Comparison of ENCODE assay signal across 16 mouse cellular contexts in genomic region chr11:77836290-77836689, GRCm38 (mm10). TPM values are rescaled to one million over a fixed set of nuclear protein-coding genes. Genes with fewer than 3 reads are reported as not detected.
DNase-seq lines count a peak whose midpoint lies in the region; ATAC-seq and TF ChIP-seq lines count a peak whose summit lies in the region.
"Had no signal": no experiment of that assay in that cellular context is flagged by ENCODE, and none has a peak within 500 bp of the region (broad histone marks: within the 10 kb centered on the region; RNA-seq: fewer than 3 reads in every experiment).

No protein-coding gene starts in this region.

- H3K4me1 ChIP-seq in forebrain, embryonic 10.5 days, result peaks cover 24% of the 10 kb centered on the region
- H3K4me1 ChIP-seq in forebrain, postnatal 0 days (ENCODE audit: insufficient read depth), result no peaks in the 10 kb centered on the region
- peaks cover 23% of the 10 kb centered on the region for H3K4me1 ChIP-seq in hindbrain, embryonic 13.5 days (replicated peaks)
- peaks cover 6% of the 10 kb centered on the region; the same call in 1 of the 2 replicates for H3K4me1 ChIP-seq in hindbrain, embryonic 16.5 days (ENCODE audit: control insufficient read depth, insufficient read depth, low read depth, low read length)
- H3K4me1 ChIP-seq in midbrain, embryonic 13.5 days (replicated peaks), result 0 out of 2 replicates have a peak, but pooled peaks cover 10% of the 10 kb centered on the region
- no peaks in the 10 kb centered on the region for H3K4me1 ChIP-seq in midbrain, embryonic 15.5 days

- DNase-seq in forebrain, embryonic 10.5 days (ENCODE audit: extremely low spot score, low spot score), result no peak
- no peak for DNase-seq in forebrain, postnatal 0 days
- DNase-seq in layer of hippocampus, postnatal 14 days (ENCODE audit: low spot score in 2 of 2), result no peak
- DNase-seq: cerebellum, postnatal 10 days; gastrocnemius, postnatal 10 days; right cerebral cortex, postnatal 4 days had no signal

- no peak overlapping the region for H3K9ac ChIP-seq in forebrain, postnatal 0 days
- H3K9ac ChIP-seq in hindbrain, embryonic 13.5 days, result peak overlapping the region; percentile 35; the same call in 1 of the 2 replicates
- no peak overlapping the region for H3K9ac ChIP-seq in hindbrain, embryonic 16.5 days (ENCODE audit: low read depth, low read length)
- H3K9ac ChIP-seq in midbrain, embryonic 13.5 days (replicated peaks), result peak overlapping the region; percentile 39
- H3K9ac ChIP-seq in midbrain, embryonic 15.5 days, result no peak overlapping the region
- H3K9ac ChIP-seq: forebrain, embryonic 12.5 days had no signal

- H3K4me2 ChIP-seq in forebrain, postnatal 0 days (ENCODE audit: low read depth), result no peak overlapping the region
- no peak overlapping the region for H3K4me2 ChIP-seq in hindbrain, embryonic 13.5 days
- H3K4me2 ChIP-seq in hindbrain, embryonic 16.5 days (ENCODE audit: low read length), result no peak overlapping the region
- no peak overlapping the region for H3K4me2 ChIP-seq in midbrain, embryonic 13.5 days (replicated peaks)
- H3K4me2 ChIP-seq in midbrain, embryonic 15.5 days, result no peak overlapping the region
- H3K4me2 ChIP-seq: forebrain, embryonic 12.5 days had no signal

- no peak overlapping the region for H3K4me3 ChIP-seq in forebrain, embryonic 10.5 days
- no peak overlapping the region for H3K4me3 ChIP-seq in forebrain, postnatal 0 days (ENCODE audit: low read depth, low read length)
- no peak overlapping the region for H3K4me3 ChIP-seq in hindbrain, embryonic 13.5 days
- H3K4me3 ChIP-seq in hindbrain, embryonic 16.5 days (ENCODE audit: low read length), result no peak overlapping the region
- H3K4me3 ChIP-seq in midbrain, embryonic 13.5 days (replicated peaks), result no peak overlapping the region
- no peak overlapping the region for H3K4me3 ChIP-seq in midbrain, embryonic 15.5 days
- H3K4me3 ChIP-seq: forebrain, embryonic 12.5 days had no signal

- WGBS in forebrain, embryonic 10.5 days, result 69% methylated on average over 5 of the region's 5 CpGs
- 65% methylated on average over 5 of the region's 5 CpGs for WGBS in forebrain, postnatal 0 days
- WGBS in hindbrain, embryonic 13.5 days, result 63% methylated on average over 5 of the region's 5 CpGs
- WGBS in hindbrain, embryonic 16.5 days, result 48% methylated on average over 5 of the region's 5 CpGs
- WGBS in midbrain, embryonic 13.5 days, result 75% methylated on average over 5 of the region's 5 CpGs
- 53% methylated on average over 5 of the region's 5 CpGs for WGBS in midbrain, embryonic 15.5 days

- no peak for ATAC-seq in forebrain, postnatal 0 days
- ATAC-seq in hindbrain, embryonic 13.5 days (ENCODE audit: low FRiP score), result no peak
- ATAC-seq in hindbrain, embryonic 16.5 days, result no peak
- ATAC-seq in midbrain, embryonic 13.5 days, result 0 out of 2 replicates have a peak, but pooled peaks have one; percentile 24
- ATAC-seq in midbrain, embryonic 15.5 days (replicated peaks), result no peak
- ATAC-seq in inflammation-experienced regulatory T-cells, adult 6 months, result no peak

- no peaks in the 10 kb centered on the region for H3K9me3 ChIP-seq in forebrain, embryonic 10.5 days
- no peaks in the 10 kb centered on the region for H3K9me3 ChIP-seq in forebrain, postnatal 0 days (ENCODE audit: low read length)
- 0 out of 2 replicates have a peak, but pooled peaks cover 3% of the 10 kb centered on the region for H3K9me3 ChIP-seq in hindbrain, embryonic 13.5 days
- H3K9me3 ChIP-seq in hindbrain, embryonic 16.5 days (ENCODE audit: control insufficient read depth, low read length), result no peaks in the 10 kb centered on the region
- H3K9me3 ChIP-seq in midbrain, embryonic 13.5 days, result no peaks in the 10 kb centered on the region
- no peaks in the 10 kb centered on the region for H3K9me3 ChIP-seq in midbrain, embryonic 15.5 days
- H3K9me3 ChIP-seq: forebrain, embryonic 12.5 days had no signal

- H3K27ac ChIP-seq in forebrain, embryonic 10.5 days, result peak overlapping the region; percentile 45; the same call in 1 of the 2 replicates
- no peak overlapping the region for H3K27ac ChIP-seq in forebrain, postnatal 0 days (ENCODE audit: low read depth, low read length)
- H3K27ac ChIP-seq in hindbrain, embryonic 13.5 days, result no peak overlapping the region
- H3K27ac ChIP-seq in hindbrain, embryonic 16.5 days (ENCODE audit: low read depth, low read length), result no peak overlapping the region
- no peak overlapping the region for H3K27ac ChIP-seq in midbrain, embryonic 13.5 days
- H3K27ac ChIP-seq in midbrain, embryonic 15.5 days, result no peak overlapping the region
- H3K27ac ChIP-seq: forebrain, embryonic 12.5 days had no signal

- H3K36me3 ChIP-seq in forebrain, embryonic 10.5 days (replicated peaks), result peaks cover 47% of the 10 kb centered on the region
- H3K36me3 ChIP-seq in forebrain, postnatal 0 days (ENCODE audit: insufficient read depth), result peaks cover 67% of the 10 kb centered on the region
- H3K36me3 ChIP-seq in hindbrain, embryonic 13.5 days, result peaks cover 90% of the 10 kb centered on the region
- peaks cover 16% of the 10 kb centered on the region for H3K36me3 ChIP-seq in hindbrain, embryonic 16.5 days (ENCODE audit: control insufficient read depth, insufficient read depth, low read length)
- H3K36me3 ChIP-seq in midbrain, embryonic 13.5 days, result peaks cover 87% of the 10 kb centered on the region
- peaks cover 18% of the 10 kb centered on the region; the same call in 1 of the 2 replicates for H3K36me3 ChIP-seq in midbrain, embryonic 15.5 days (replicated peaks)

- peaks cover 25% of the 10 kb centered on the region; the same call in 1 of the 2 replicates for H3K27me3 ChIP-seq in forebrain, embryonic 10.5 days (ENCODE audit: poor library complexity, severe bottlenecking)
- no peaks in the 10 kb centered on the region for H3K27me3 ChIP-seq in forebrain, postnatal 0 days (ENCODE audit: insufficient read depth, low read length)
- H3K27me3 ChIP-seq in hindbrain, embryonic 13.5 days, result peaks cover 16% of the 10 kb centered on the region; the same call in 1 of the 2 replicates
- H3K27me3 ChIP-seq in hindbrain, embryonic 16.5 days (replicated peaks; ENCODE audit: control insufficient read depth, insufficient read depth, low read length), result no peaks in the 10 kb centered on the region
- no peaks in the 10 kb centered on the region for H3K27me3 ChIP-seq in midbrain, embryonic 13.5 days
- no peaks in the 10 kb centered on the region for H3K27me3 ChIP-seq in midbrain, embryonic 15.5 days (replicated peaks)

- TF ChIP-seq CTCF in forebrain, postnatal 0 days (IDR thresholded peaks at IDR 0.05; ENCODE audit: low read depth), result no peak

RNA-seq across cellular contexts. Expression of gene Gm10277, which starts 48.7 kb away (rescaled TPM):
- polyA plus RNA-seq in forebrain, embryonic 10.5 days (2016; fragmentation: Nextera tagmentation; extraction: Ambion mirVana), result 0.92 and 1.2 TPM in 2 replicates
- total RNA-seq in forebrain, postnatal 0 days (2014; rRNA removed), result not detected in 2 replicates
- 0.29 TPM in 1 of 2 replicates, not detected in the other for polyA plus RNA-seq in forebrain, postnatal 0 days (2015; fragmentation: Nextera tagmentation; extraction: Ambion mirVana)
- 2.0 and 2.7 TPM in 2 replicates for polyA plus RNA-seq in hindbrain, embryonic 13.5 days (2015; fragmentation: Nextera tagmentation; extraction: Ambion mirVana)
- polyA plus RNA-seq in hindbrain, embryonic 16.5 days (2015; fragmentation: Nextera tagmentation; extraction: Ambion mirVana), result 1.6 and 1.7 TPM in 2 replicates
- 2.9 and 3.4 TPM in 2 replicates for polyA plus RNA-seq in midbrain, embryonic 13.5 days (2015; fragmentation: Nextera tagmentation; extraction: Ambion mirVana)
- 2.3 and 3.0 TPM in 2 replicates for polyA plus RNA-seq in midbrain, embryonic 15.5 days (2015; fragmentation: Nextera tagmentation; extraction: Ambion mirVana)
- under 1 TPM in 2 of 3 experiments, not detected in 1; 0.15 to 0.58 TPM for polyA plus RNA-seq in inflammation-experienced regulatory T-cells, adult 6 months (2017; shearing (Covaris generic))
- not detected for total RNA-seq in layer of hippocampus, postnatal 14 days (2021)
- total RNA-seq: adrenal gland, adult 18-20 months; gastrocnemius, postnatal 10 days; left cerebral cortex, postnatal 14 days; megakaryocyte progenitor cell, adult 5-6 weeks had no signal
- polyA plus RNA-seq: urinary bladder, adult 2 months had no signal

RNA-seq across cellular contexts. Expression of gene Pipox, which starts 57.6 kb away (rescaled TPM):
- polyA plus RNA-seq in forebrain, embryonic 10.5 days (2016; fragmentation: Nextera tagmentation; extraction: Ambion mirVana), result 10.0 and 10.1 TPM in 2 replicates
- 3.8 and 6.8 TPM in 2 replicates for total RNA-seq in forebrain, postnatal 0 days (2014; rRNA removed)
- 3.7 and 4.2 TPM in 2 replicates for polyA plus RNA-seq in forebrain, postnatal 0 days (2015; fragmentation: Nextera tagmentation; extraction: Ambion mirVana)
- 4.2 and 6.6 TPM in 2 replicates for polyA plus RNA-seq in hindbrain, embryonic 13.5 days (2015; fragmentation: Nextera tagmentation; extraction: Ambion mirVana)
- polyA plus RNA-seq in hindbrain, embryonic 16.5 days (2015; fragmentation: Nextera tagmentation; extraction: Ambion mirVana), result 5.9 and 7.7 TPM in 2 replicates
- polyA plus RNA-seq in midbrain, embryonic 13.5 days (2015; fragmentation: Nextera tagmentation; extraction: Ambion mirVana), result 8.6 and 11.0 TPM in 2 replicates
- 5.7 and 6.7 TPM in 2 replicates for polyA plus RNA-seq in midbrain, embryonic 15.5 days (2015; fragmentation: Nextera tagmentation; extraction: Ambion mirVana)
- 1 to 10 TPM in 1 of 3 experiments, under 1 TPM in 2; 0.43 to 2.7 (median 0.56) TPM for polyA plus RNA-seq in inflammation-experienced regulatory T-cells, adult 6 months (2017; shearing (Covaris generic))
- total RNA-seq in layer of hippocampus, postnatal 14 days (2021), result 1 to 10 TPM in 1 of 2 experiments, under 1 TPM in 1; 0.88 to 1.4 TPM

Comparison
In these comparisons a context has a peak if more than half of its experiments do, and no peak if none do; other contexts are left out.
1. H3K9ac ChIP-seq: peak in hindbrain, embryonic 13.5 days (single experiment) and midbrain, embryonic 13.5 days (single experiment); none in forebrain, postnatal 0 days (single experiment), hindbrain, embryonic 16.5 days (single experiment) and midbrain, embryonic 15.5 days (single experiment).